Mouse (Mus musculus): Measurements from ENCODE around the gene Fam151a.
"Not testable (repeated sequence)": the region's sequence is repeated elsewhere in the genome, so short reads cannot be mapped to it uniquely, and the experiment has no call there.

Gene Fam151a

DNA sequence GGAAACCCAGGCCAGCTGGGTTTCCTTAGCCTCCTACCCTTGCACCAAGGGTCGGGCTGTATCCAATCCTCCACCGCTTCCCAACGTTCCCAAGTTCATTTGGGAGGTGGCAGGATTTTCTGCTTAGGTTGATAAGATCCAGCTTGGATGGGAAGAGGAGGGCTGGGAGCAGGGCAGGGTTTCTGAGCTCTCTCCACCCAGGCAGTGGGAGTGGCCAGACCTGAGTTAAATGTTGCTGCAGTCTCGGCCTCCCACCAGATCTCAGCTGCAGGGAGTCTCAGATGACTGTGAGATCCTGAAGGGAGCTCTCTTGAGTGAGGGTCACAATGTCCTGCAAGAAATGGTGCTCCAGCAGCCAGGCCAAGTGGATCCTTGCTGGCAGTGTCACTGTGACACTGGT, at the start of gene Fam151a:
Fam151a (plus strand) TSS at position 254 of the 400 bp plus-strand sequence.
- DNase-seq (ENCODE audit: low spot score): no peak

DNA sequence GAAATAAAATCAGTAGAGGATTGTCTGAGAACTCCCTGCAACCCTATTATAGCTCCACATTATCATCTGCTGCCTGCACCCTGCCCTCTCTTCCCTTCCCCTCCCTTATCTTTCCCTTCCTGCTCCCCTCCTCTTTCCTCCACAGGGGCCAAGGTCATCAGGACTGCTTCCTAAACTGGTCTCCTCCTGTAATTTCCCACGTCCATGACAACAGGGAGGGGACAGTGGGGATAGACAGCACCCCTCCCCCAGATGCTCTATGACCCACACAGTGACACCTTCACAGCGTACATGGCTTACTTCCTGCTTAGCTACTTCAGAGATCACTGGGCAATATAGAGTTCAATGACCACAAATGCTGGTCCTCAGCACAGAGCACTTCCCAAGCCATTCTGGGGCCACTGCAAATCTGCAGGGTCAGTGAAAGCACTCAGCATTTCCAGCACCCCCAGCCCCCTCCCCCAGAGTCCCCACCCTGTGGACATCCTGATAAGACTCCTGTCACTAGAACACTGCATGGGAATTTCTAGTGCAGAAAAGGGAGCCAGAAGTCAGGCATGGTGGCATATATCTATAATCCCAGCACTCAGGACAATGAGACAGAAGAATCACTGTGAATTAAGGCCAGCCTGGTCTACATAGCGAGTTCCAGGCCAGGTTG, 44.9 kb upstream of the Fam151a start:
- no peak for DNase-seq (ENCODE audit: low spot score)

DNA sequence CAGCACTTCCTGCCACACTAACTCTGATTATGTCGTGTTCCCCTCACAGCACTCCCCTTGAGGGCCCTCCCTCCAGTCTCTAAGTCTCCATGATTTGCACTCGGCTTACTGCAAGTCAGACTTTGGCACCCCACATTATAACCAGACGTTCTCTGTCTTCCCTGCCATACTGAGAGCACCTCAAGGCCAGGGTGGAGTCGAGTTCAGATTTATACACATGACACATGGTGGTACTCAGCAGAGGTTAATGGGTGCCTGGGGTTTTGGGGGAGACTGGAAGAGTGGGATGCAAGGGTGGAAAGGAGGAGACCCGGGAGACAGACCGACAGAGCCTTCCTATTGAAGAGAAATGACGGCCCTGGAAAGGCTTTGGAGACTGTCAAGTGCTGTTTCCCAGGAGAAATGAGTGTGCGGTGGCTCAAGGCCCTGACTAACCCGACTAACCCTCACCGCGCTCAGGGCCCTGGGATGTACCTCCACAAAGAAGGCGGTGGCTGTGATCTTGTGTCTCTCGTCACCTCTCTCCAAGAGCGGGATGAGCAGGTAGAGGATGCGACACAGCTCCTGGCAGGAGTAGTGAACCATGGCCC, 39.8 kb upstream of the Fam151a start:
- no peak for DNase-seq (ENCODE audit: low spot score)

DNA sequence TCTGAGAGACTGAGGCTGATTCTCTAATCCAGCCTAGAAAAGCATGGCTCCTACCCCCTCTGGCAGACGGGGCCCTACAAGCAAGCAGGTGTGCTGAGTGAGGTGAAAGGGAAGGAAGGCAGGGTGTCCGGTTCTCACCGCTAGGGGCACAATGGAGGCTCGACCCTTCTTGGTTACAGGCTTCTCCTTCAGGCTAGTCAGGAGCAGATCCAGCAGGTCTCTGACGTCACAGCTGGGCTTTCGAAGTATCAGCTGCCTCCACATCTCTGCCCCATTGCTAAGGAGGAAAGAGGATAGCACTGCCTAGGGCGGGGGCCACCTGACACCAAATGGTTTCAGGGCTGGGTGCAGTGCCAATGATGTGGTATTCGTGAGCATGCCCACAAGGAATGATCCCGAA, 33.7 kb upstream of the Fam151a start:
- peak; percentile 79 for DNase-seq (ENCODE audit: low spot score)

DNA sequence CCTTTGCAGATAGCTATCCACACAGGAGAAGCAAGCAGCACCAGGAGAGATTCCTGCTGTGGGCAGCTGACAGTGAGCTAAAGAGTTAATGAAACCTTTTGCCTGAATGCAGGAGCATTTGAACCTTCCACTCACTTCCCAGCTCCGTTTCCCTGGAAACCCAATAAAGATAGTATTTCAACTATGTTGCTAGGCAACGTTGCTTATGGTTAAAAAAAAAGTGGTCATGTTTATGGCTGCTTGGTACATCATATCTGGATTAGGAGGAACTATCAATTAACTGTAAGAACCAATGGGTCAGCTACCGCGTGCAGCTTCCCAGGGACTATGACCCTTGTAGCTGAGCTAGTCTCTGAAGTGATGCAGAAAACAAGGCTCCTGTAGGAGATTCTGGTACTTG, 32.9 kb upstream of the Fam151a start:
- no peak for DNase-seq (ENCODE audit: low spot score)

DNA sequence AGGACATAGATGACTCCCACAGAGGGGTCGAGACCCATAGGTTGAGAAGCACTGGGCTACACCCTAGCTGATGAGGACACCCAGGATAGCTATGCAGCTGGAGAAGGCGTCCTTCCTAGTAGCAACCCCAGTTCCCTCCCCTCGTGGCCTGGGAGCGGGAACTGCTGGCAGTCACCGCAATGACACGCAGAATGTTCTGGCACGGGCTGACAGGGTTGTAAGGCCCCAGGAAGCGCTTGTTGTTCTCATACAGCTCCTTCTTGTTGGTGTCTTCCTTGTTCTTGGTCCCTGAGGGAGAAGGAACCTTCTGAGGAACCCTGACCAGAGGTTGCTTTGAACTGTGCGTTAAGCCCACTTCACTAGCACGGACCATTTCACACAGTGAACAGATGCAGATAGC, 29.7 kb upstream of the Fam151a start:
- no peak for DNase-seq (ENCODE audit: low spot score)

DNA sequence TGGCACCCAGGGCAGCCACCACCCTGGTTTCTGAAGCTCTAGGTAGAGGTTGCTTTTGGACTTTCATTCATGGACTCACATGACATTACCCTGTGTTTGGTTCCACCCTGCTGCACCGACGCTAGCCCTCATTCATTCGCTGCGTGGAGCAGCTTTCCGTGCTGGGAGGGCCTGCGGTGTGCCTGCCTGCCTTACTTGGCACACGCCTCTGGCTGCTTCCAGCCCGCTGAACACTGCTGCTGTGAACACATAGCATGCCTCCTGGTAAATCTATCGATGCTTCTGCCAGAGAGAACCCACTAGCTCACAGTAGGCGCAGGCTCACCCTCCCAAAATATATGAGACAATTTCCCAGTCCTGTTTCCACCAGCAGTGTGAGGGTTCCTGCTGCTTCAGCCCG, 29.3 kb upstream of the Fam151a start:
- DNase-seq (ENCODE audit: low spot score): no peak

DNA sequence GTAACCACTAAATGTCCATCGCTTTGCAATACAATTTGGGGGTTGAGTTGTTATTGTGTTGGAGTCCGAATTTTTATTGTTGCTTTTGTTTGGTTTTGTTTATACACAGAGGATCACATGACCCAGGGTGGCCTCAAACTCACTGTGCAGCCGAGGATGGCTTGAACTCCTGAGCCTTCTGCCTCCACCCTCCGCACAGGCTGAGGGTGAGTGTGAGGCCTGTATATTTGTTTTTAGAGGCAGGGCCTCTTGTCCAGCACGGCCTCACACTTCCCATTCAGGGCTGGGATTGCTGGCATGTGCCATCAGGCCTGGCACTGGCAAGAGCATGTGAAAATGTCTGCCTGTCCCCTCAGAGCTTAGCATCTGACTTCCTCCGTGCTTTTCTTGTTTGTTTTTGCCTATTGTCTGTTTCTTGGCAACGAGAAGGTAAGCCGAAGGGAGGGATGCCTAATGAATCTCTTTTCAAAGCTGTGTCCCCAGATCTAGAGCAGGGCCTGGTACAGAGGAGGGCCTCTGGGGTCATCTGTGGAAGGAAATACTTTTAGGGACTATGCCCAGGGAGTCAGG, 28.5 kb upstream of the Fam151a start:
- DNase-seq (ENCODE audit: low spot score): peak; percentile 21

DNA sequence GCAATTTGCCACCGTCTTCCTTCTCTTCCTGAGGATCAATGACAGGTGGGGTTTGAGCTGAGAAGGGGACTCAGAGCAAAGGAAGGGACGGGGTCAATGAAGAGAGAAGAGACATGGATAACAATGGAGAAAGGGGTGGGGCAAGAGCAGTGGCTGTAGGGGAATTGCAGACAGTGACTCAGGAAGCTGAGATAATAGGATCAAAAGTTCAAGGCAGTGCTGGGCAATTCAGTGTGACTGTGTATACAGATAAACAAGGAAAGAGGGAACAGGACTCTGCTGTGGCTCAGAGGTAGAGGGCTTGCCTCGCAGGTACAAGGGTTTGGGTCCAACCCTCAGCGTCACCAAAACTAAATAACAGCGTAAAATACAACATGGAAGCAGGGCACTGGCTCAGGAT, 25.7 kb upstream of the Fam151a start:
- DNase-seq (ENCODE audit: low spot score): no peak

DNA sequence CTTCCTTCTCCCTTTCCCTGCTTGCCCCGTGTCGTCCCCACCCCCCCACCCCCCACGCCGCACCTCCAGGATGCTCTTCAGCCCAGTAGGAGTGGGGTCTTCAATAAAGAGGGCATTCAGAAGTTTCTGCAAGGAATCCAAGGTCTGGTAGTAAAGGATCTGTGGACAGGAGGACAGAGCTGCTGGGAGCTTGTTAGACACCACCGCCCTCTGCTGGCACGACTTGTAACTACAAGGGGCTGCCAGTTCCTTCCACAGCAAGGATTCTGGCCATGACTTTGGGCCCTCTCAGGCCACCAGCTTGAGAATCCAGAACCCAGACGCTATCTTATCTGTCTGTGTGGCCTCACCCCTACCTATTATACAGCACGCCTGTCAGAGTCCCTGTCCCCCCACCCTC, 25.3 kb upstream of the Fam151a start:
- peak; percentile 88 for DNase-seq (ENCODE audit: low spot score)

DNA sequence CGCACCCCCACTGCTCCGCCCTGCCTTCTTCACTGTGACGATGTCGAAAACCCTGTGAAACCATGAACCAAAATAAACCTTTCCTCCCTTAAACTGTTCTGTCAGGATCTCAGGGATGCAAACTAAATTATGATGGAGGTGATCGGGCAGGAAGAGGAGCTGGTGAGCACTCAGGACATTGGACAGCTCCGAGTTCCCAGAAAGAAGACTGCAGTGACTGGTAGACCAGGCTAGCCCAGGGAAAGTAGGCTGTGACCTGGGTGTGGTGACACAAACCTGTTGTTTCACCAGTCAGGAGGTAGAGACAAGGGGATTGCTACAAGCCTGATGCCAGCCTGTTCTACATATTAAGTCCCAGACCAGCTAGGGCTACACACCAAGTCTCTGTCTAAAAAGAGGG, 20.1 kb upstream of the Fam151a start:
- DNase-seq (ENCODE audit: low spot score): no peak

DNA sequence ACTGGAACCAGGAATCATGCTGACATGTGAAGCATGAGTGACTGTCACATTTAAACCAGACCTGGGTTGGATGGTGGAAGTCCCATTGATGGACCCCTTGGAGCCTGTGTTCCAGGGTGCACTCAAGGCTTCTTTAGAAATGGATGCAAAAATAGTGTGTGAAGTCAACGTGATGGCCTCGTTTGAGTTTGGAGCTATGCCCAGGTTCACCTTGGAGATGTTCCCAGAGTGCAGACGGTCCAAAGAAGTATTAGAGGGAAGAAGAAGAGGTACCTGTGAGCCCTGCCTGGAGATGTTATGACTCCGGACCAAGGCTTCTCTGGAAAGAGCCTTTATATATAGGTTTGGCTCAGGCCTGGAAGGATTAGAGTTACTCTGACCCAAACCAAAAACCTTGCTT, 13.1 kb upstream of the Fam151a start:
- no peak for DNase-seq (ENCODE audit: low spot score)

DNA sequence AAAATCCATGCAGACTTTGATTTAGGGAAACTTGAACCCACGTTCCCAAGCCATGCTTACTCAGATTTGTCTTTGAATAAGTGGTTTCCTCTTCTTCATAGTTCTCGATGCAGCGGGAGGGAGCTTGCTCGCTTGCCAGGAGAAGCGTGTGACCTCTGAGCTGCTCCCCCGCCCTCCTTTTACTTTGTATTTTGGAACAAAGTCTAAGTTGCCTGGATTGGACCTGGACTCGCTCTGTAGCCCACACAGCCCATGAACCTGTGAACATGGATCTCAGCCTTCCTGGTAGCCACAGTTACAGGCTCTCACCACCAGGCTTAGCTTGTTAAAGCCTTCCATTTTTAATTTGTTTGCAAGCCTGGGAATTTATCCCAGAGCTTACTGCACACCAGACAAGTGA, 2.9 kb upstream of the Fam151a start, which contains the start of gene Mroh7:
Mroh7 (minus strand) TSS at position 112 of the 400 bp plus-strand sequence.
- no peak for DNase-seq (ENCODE audit: low spot score)

DNA sequence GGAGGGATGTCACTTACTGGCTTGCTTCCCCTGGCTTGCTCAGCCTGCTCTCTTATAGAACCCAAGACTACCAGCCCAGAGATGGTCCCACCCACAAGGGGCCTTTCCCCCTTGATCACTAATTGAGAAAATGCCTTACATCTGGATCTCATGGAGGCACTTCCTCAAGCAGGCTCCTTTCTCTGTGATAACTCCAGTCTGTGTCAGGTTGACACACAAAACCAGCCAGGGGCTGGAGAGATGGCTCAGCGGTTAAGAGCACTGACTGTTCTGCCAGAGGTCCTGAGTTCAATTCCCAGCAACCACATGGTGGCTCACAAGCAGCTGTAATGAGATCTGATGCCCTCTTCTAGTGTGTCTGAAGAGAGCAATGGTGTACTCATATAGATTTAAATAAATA, 3.2 kb downstream of the Fam151a start:
- not testable (repeated sequence) for DNase-seq (ENCODE audit: low spot score)

DNA sequence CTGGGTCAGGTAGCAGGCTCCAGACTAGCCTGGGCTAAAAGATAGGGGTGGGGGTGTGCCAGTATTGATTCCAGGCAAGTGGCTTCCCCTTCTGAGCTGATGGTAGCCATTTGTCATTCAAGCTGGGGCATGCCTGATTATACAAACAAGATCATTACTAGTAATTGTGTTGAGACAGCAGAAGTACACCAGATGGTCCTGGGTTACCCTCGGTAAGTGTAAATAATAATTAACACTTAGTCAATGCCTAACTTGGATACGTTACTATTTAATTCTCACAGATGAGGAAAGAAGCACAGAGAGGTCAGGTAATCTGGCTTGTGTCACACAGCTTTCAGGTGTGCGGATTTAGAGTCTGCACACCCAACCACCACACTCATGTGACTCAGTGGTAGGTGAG, 4.2 kb downstream of the Fam151a start:
- DNase-seq (ENCODE audit: low spot score): no peak

DNA sequence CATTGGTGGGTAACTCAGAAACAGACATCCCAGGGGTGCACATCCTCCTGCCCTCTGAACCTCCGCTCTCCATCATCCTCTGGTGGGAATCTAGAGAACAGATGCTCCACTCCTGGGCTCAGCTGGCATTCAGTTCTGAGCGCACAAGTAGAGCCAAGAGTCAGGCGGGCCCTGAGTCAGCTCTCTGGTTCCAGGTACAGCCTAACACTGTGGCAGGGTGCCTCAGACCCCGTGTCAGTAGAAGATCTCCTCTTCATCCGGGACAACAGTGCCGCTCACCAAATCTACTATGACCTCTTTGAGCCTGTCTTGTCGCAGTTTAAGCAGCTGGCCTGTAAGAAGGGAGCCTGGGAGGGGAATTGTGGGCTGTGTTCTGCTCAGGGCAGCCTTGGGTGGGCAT, 12.2 kb downstream of the Fam151a start:
- DNase-seq (ENCODE audit: low spot score): no peak

DNA sequence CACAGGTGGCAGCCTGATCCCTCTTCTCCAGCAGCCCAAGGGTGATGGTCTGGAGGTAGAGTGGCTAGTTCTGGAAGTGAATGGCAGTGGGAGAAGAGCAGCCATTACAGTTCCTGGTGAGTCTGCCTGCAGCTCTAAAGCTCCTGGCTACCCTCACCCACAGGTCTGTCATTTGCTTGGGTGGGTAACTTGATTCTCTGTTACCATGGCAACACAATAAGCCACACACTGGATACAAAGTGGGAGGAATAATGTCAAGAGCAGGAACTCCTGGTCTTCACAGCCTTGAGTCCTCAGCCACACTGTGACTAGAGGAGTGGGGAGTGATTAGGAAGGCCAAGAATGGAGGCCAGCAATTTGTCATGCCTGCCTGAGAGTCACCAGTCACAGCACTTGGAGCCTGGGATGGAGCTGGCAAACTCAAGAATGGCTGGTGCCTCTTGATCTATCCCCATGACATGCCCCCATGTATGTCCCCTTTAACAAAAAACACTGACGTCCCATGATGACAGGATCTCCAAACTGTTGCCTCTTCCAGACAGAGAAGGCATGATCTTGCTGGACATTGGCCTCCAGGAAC, 13.4 kb downstream of the Fam151a start:
- peak; percentile 18 for DNase-seq (ENCODE audit: low spot score)

DNA sequence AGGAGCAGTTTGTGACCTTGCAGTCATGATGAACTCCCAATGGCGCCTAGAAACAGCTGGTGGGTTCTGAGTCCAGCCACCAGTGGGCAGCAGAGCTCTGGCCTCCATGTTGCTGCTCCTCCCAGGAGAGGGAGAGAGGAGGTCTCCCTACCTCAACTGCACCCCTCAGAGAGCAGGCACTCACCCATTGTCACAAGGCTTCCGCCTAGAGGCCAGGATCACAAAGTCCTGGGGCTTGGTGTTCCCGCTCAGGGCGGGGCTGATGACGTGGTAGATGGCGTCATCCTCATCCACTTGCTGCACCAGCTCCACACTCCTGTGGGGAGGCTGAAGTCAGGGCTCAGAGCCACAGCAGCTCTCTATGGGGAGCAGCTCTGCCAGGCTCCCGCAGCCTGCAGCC, 16.0 kb downstream of the Fam151a start:
- peak; percentile 85 for DNase-seq (ENCODE audit: low spot score)

DNA sequence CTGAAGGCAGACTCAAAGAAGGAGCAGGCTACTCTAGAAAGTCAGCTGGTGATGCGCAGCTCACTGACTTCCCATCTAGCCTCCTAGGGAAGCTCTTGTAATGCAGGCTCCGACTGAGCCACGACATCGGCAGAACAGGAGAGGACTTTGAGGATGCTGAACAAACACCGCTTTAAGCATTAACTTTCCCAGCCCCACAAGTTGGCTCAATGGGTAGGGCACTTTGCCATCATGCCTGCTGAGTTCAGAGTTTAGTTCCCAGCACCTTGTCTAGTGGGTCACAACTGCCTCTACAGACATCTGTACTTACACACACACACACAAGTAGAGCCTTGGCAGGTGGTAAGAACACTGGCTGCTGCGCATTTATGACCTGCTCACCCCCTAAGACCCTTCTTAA, 18.0 kb downstream of the Fam151a start:
- DNase-seq (ENCODE audit: low spot score): no peak

DNA sequence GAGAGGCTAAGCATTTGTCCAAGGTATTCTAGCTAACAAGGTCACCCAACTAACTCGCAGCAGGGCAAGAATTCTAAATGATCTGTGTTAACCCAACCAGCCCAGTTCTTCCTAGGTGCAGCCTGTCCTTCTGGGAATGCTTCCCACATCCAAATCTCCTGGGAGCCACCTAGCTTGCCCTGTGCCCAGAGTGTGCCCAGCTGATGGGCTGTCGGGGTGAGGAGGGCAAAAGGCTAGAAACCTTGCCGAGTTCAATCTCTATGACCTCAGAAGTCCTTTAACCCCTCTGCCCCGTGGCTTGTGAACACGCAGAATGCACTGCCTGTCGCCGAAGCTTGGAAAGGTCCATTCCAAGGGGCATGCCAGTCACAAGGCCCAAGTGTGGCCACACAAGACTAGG, 30.5 kb downstream of the Fam151a start:
- DNase-seq (ENCODE audit: low spot score): no peak

DNA sequence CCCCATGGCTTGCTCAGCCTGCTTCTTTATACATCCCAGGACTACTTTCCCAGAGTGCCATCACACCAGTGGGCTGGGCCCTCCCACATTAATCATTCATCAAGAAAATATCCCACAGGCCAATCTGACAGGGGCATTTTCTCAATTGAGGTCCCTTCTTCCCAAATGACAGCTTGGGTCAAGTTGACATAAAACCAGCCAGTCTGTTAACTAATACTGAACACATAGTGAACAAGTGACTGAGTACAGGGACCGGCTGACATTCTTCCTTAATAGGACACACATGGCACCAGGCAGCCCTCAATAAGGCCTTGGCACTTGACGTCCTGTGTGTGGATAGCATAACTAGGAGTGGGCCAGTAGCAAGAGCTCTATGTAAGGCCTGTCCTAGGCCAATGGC, 35.6 kb downstream of the Fam151a start:
- no peak for DNase-seq (ENCODE audit: low spot score)

DNA sequence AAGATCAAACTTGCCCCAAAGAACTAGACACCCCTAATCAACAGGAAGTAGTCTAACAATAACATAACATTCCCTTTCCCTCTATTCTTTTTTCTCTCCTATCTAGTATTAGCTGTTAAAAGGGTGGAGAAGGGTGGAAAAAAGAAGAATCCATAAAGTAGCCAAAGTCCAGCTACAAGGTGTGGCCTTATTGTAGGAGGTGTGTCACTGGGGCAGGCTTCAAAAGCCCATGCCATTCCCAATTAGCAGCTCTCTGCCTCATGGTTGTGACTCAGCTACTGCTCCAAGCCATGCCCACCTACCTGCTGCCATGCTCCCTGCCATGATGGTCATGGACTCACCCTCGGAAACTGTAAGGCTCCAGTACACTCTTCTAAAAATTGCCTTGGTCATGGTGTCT, 38.9 kb downstream of the Fam151a start:
- no peak for DNase-seq (ENCODE audit: low spot score)

DNA sequence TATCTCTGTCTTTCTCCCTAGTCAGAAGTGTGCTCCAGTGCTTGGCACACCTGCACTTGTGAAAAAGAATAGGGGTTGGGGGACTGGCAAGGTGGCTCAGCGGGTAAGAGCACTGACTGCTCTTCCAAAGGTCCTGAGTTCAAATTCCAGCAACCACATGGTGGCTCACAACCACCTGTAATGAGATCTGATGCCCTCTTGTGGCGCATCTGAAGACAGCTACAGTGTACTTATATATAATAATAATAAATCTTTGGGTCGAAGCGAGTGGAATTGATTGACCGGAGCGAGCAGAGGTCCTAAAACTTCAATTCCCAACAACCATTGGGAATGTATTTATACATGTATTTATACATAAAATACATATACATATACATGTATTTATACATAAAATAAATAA, 42.1 kb downstream of the Fam151a start:
- DNase-seq (ENCODE audit: low spot score): not testable (repeated sequence)

Measured in embryo, embryonic 10.5 days (tissue).